Mouse (Mus musculus): ENCODE measurements around the gene Gm2431. TPM values are rescaled to one million over a fixed set of nuclear protein-coding genes. Genes with fewer than 3 reads are reported as not detected.
"Not testable (repeated sequence)": the region's sequence is repeated elsewhere in the genome, so short reads cannot be mapped to it uniquely, and the experiment has no call there.

Gene Gm2431
- polyA plus RNA-seq, 1 experiment from 2014 or later: not detected

- H3K27ac ChIP-seq; H3K4me1 ChIP-seq; H3K4me2 ChIP-seq; H3K9me3 ChIP-seq; H3K27me3 ChIP-seq; ATAC-seq (ENCODE audit: insufficient number of reproducible peaks, low FRiP score, low TSS enrichment, low read depth); H3K36me3 ChIP-seq; H3K4me3 ChIP-seq; H3K9ac ChIP-seq: not testable (repeated sequence)
- 58% methylated on average over 1 of the region's 1 CpGs for WGBS
These were observed 21.1 kb upstream of the Gm2431 start for GRCm38 (mm10) chr7:142279291-142279690.

GRCm38 (mm10) chr7:142278183-142278582 lies 20.0 kb upstream of the Gm2431 start:
- H3K27me3 ChIP-seq; ATAC-seq (ENCODE audit: insufficient number of reproducible peaks, low FRiP score, low TSS enrichment, low read depth); H3K9me3 ChIP-seq; H3K4me2 ChIP-seq; H3K9ac ChIP-seq; H3K4me3 ChIP-seq; H3K4me1 ChIP-seq; H3K27ac ChIP-seq; H3K36me3 ChIP-seq: not testable (repeated sequence)
- WGBS: 0% methylated on average over 3 of the region's 3 CpGs

- H3K4me3 ChIP-seq; H3K9ac ChIP-seq; ATAC-seq (ENCODE audit: insufficient number of reproducible peaks, low FRiP score, low TSS enrichment, low read depth); H3K27me3 ChIP-seq; H3K4me2 ChIP-seq; H3K27ac ChIP-seq; H3K36me3 ChIP-seq; H3K4me1 ChIP-seq; H3K9me3 ChIP-seq: not testable (repeated sequence)
These were observed 16.1 kb upstream of the Gm2431 start, which contains the start of gene Gm4559 for GRCm38 (mm10) chr7:142274263-142274662. Gene Gm4559, minus strand, starts transcription at chr7:142274363.

GRCm38 (mm10) chr7:142255517-142255916 lies 2.6 kb downstream of the Gm2431 start:
- H3K36me3 ChIP-seq: no peaks in the 10 kb centered on the region
- ATAC-seq (ENCODE audit: insufficient number of reproducible peaks, low FRiP score, low TSS enrichment, low read depth): no peak
- no peaks in the 10 kb centered on the region for H3K4me1 ChIP-seq
- no peak overlapping the region for H3K4me3 ChIP-seq
- WGBS: 1% methylated on average over 2 of the region's 2 CpGs
- H3K27me3 ChIP-seq: no peaks in the 10 kb centered on the region; the same call in 1 of the 2 replicates
- H3K9me3 ChIP-seq: no peaks in the 10 kb centered on the region
- no peak overlapping the region for H3K27ac ChIP-seq
- H3K9ac ChIP-seq: no peak overlapping the region
- no peak overlapping the region for H3K4me2 ChIP-seq

GRCm38 (mm10) chr7:142249824-142250223 lies 8.3 kb downstream of the Gm2431 start:
- Histone ChIP-seq H3K36me3 (no peaks in the 10 kb centered on the region), H3K9ac (no peak overlapping the region), H3K4me1 (no peaks in the 10 kb centered on the region), H3K27me3 (peaks cover 3% of the 10 kb centered on the region; the same call in 1 of the 2 replicates), H3K9me3 (no peaks in the 10 kb centered on the region), H3K4me2 (no peak overlapping the region), H3K27ac (no peak overlapping the region), H3K4me3 (no peak overlapping the region)
- WGBS: 0% methylated on average over 1 of the region's 1 CpGs
- no peak for ATAC-seq (ENCODE audit: insufficient number of reproducible peaks, low FRiP score, low TSS enrichment, low read depth)

GRCm38 (mm10) chr7:142240978-142241377 lies 17.2 kb downstream of the Gm2431 start, which contains the start of gene Gm40460:
Gene Gm40460, minus strand, starts transcription at chr7:142241078.
- H3K4me2 ChIP-seq: no peak within 1 kb of the TSS
- no peak within 1 kb of the TSS for H3K27ac ChIP-seq
- H3K27me3 ChIP-seq: no peaks in the 10 kb centered on the region
- no peaks in the 10 kb centered on the region for H3K36me3 ChIP-seq
- H3K9me3 ChIP-seq: no peaks in the 10 kb centered on the region
- WGBS: 29% methylated on average over 2 of the region's 2 CpGs
- ATAC-seq (ENCODE audit: insufficient number of reproducible peaks, low FRiP score, low TSS enrichment, low read depth): no peak
- no peak within 1 kb of the TSS for H3K9ac ChIP-seq
- no peak within 1 kb of the TSS for H3K4me3 ChIP-seq
- no peaks in the 10 kb centered on the region for H3K4me1 ChIP-seq

GRCm38 (mm10) chr7:142231540-142231939 lies 26.6 kb downstream of the Gm2431 start:
- H3K4me2 ChIP-seq: no peak overlapping the region
- H3K27ac ChIP-seq: no peak overlapping the region
- no peak overlapping the region for H3K4me3 ChIP-seq
- H3K27me3 ChIP-seq: no peaks in the 10 kb centered on the region
- no peak for ATAC-seq (ENCODE audit: insufficient number of reproducible peaks, low FRiP score, low TSS enrichment, low read depth)
- H3K4me1 ChIP-seq: no peaks in the 10 kb centered on the region
- no peak overlapping the region for H3K9ac ChIP-seq
- 37% methylated on average over 1 of the region's 1 CpGs for whole genome bisulfite sequencing
- H3K36me3 ChIP-seq: no peaks in the 10 kb centered on the region
- H3K9me3 ChIP-seq: no peaks in the 10 kb centered on the region; the same call in 1 of the 2 replicates

- not testable (repeated sequence) for H3K27me3 ChIP-seq; H3K9ac ChIP-seq; H3K36me3 ChIP-seq; H3K27ac ChIP-seq; H3K4me2 ChIP-seq; ATAC-seq (ENCODE audit: insufficient number of reproducible peaks, low FRiP score, low TSS enrichment, low read depth); H3K9me3 ChIP-seq; H3K4me1 ChIP-seq; H3K4me3 ChIP-seq
- WGBS: 38% methylated on average over 3 of the region's 3 CpGs
These were observed 28.3 kb downstream of the Gm2431 start, which contains the start of gene Krtap5-5 for GRCm38 (mm10) chr7:142229871-142230270. Gene Krtap5-5, minus strand, starts transcription at chr7:142229971.

GRCm38 (mm10) chr7:142224518-142224917 lies 33.6 kb downstream of the Gm2431 start:
- Histone ChIP-seq H3K4me1 (no peaks in the 10 kb centered on the region; the same call in 1 of the 2 replicates), H3K4me3 (no peak overlapping the region), H3K27me3 (no peaks in the 10 kb centered on the region), H3K9ac (no peak overlapping the region), H3K27ac (no peak overlapping the region), H3K4me2 (no peak overlapping the region), H3K9me3 (no peaks in the 10 kb centered on the region), H3K36me3 (no peaks in the 10 kb centered on the region)
- ATAC-seq (ENCODE audit: insufficient number of reproducible peaks, low FRiP score, low TSS enrichment, low read depth): no peak
- WGBS: 37% methylated on average over 2 of the region's 2 CpGs

GRCm38 (mm10) chr7:142212136-142212535 lies 46.0 kb downstream of the Gm2431 start:
- H3K9me3 ChIP-seq; ATAC-seq (ENCODE audit: insufficient number of reproducible peaks, low FRiP score, low TSS enrichment, low read depth); H3K4me3 ChIP-seq; H3K9ac ChIP-seq; H3K36me3 ChIP-seq; H3K4me1 ChIP-seq; H3K4me2 ChIP-seq; H3K27ac ChIP-seq; H3K27me3 ChIP-seq: not testable (repeated sequence)
- WGBS: 54% methylated on average over 1 of the region's 1 CpGs

- no peak within 1 kb of the TSS for H3K27ac ChIP-seq
- H3K4me2 ChIP-seq: no peak within 1 kb of the TSS
- H3K36me3 ChIP-seq: no peaks in the 10 kb centered on the region
- WGBS: 73% methylated on average over 1 of the region's 1 CpGs
- H3K27me3 ChIP-seq: no peaks in the 10 kb centered on the region
- no peak for ATAC-seq (ENCODE audit: insufficient number of reproducible peaks, low FRiP score, low TSS enrichment, low read depth)
- H3K9me3 ChIP-seq: no peaks in the 10 kb centered on the region
- H3K9ac ChIP-seq: no peak within 1 kb of the TSS
- no peak within 1 kb of the TSS for H3K4me3 ChIP-seq
- H3K4me1 ChIP-seq: no peaks in the 10 kb centered on the region
These were observed 46.6 kb downstream of the Gm2431 start, which contains the start of gene Gm7579 for GRCm38 (mm10) chr7:142211559-142211958. Gene Gm7579, plus strand, starts transcription at chr7:142211859.
